Mouse (Mus musculus): ENCODE measurements at regions not wholly inside any gene's neighbourhood (a gene's known extent, or its start where the extent isn't known, plus 50 kb on each side); places are given as distances from the start of the nearest gene placed in this dataset.

GRCm38 (mm10) chr10:8016741-8017140, 60.7 kb upstream of the Tab2 start:
- Histone ChIP-seq H3K9ac (no peak overlapping the region), H3K4me3 (no peak overlapping the region), H3K4me1 (no peaks in the 10 kb centered on the region), H3K9me3 (no peaks in the 10 kb centered on the region), H3K36me3 (no peaks in the 10 kb centered on the region), H3K4me2 (replicated peaks) (no peak overlapping the region), H3K27me3 (no peaks in the 10 kb centered on the region), H3K27ac (no peak overlapping the region)
- 84% methylated on average over 2 of the region's 2 CpGs for WGBS
- ATAC-seq (ENCODE audit: insufficient number of reproducible peaks, insufficient read depth, low FRiP score, low TSS enrichment), result no peak

GRCm38 (mm10) chr10:8011744-8012143, 55.7 kb upstream of the Tab2 start:
- H3K27me3 ChIP-seq, result no peaks in the 10 kb centered on the region
- ATAC-seq (ENCODE audit: insufficient number of reproducible peaks, insufficient read depth, low FRiP score, low TSS enrichment), result no peak
- no peaks in the 10 kb centered on the region for H3K9me3 ChIP-seq
- H3K4me2 ChIP-seq (replicated peaks), result no peak overlapping the region
- WGBS, result 43% methylated on average over 4 of the region's 4 CpGs
- no peaks in the 10 kb centered on the region for H3K4me1 ChIP-seq
- H3K9ac ChIP-seq, result no peak overlapping the region
- H3K36me3 ChIP-seq, result no peaks in the 10 kb centered on the region
- H3K27ac ChIP-seq, result no peak overlapping the region
- no peak overlapping the region for H3K4me3 ChIP-seq

- H3K4me2 ChIP-seq (replicated peaks), result no peak overlapping the region
- H3K4me1 ChIP-seq, result no peaks in the 10 kb centered on the region
- H3K27ac ChIP-seq, result no peak overlapping the region
- no peak overlapping the region for H3K9ac ChIP-seq
- no peaks in the 10 kb centered on the region for H3K36me3 ChIP-seq
- no peaks in the 10 kb centered on the region for H3K9me3 ChIP-seq
- WGBS, result 87% methylated on average over 9 of the region's 9 CpGs
- ATAC-seq (ENCODE audit: insufficient number of reproducible peaks, insufficient read depth, low FRiP score, low TSS enrichment), result no peak
- H3K27me3 ChIP-seq, result no peaks in the 10 kb centered on the region
- H3K4me3 ChIP-seq, result no peak overlapping the region
Measured at GRCm38 (mm10) chr10:8011138-8011537, 55.1 kb upstream of the Tab2 start.

- H3K27ac ChIP-seq, result no peak overlapping the region
- 77% methylated on average over 1 of the region's 1 CpGs for WGBS
- no peak for ATAC-seq (ENCODE audit: insufficient number of reproducible peaks, insufficient read depth, low FRiP score, low TSS enrichment)
Measured at GRCm38 (mm10) chr10:8009855-8010254, 53.8 kb upstream of the Tab2 start.

GRCm38 (mm10) chr10:8007990-8008368, 51.9 kb upstream of the Tab2 start:
- H3K4me3 ChIP-seq, result no peak overlapping the region
- H3K4me2 ChIP-seq (replicated peaks), result no peak overlapping the region
- H3K9ac ChIP-seq, result no peak overlapping the region
- no peak for ATAC-seq (ENCODE audit: insufficient number of reproducible peaks, insufficient read depth, low FRiP score, low TSS enrichment)
- no peaks in the 10 kb centered on the region for H3K27me3 ChIP-seq
- H3K9me3 ChIP-seq, result no peaks in the 10 kb centered on the region
- WGBS, result 69% methylated on average over 3 of the region's 3 CpGs
- H3K4me1 ChIP-seq, result no peaks in the 10 kb centered on the region
- H3K36me3 ChIP-seq, result no peaks in the 10 kb centered on the region
- H3K27ac ChIP-seq, result no peak overlapping the region

More at GRCm38 (mm10) chr10:8009855-8010254, 53.8 kb upstream of the Tab2 start:
- H3K4me2 ChIP-seq (replicated peaks), result no peak overlapping the region
- no peaks in the 10 kb centered on the region for H3K36me3 ChIP-seq
- no peaks in the 10 kb centered on the region for H3K27me3 ChIP-seq
- H3K4me3 ChIP-seq, result no peak overlapping the region
- no peak overlapping the region for H3K9ac ChIP-seq
- H3K4me1 ChIP-seq, result no peaks in the 10 kb centered on the region
- no peaks in the 10 kb centered on the region for H3K9me3 ChIP-seq

- H3K27me3 ChIP-seq, result no peaks in the 10 kb centered on the region
- 74% methylated on average over 5 of the region's 5 CpGs for WGBS
- H3K4me3 ChIP-seq, result no peak overlapping the region
- H3K4me1 ChIP-seq, result no peaks in the 10 kb centered on the region
- H3K36me3 ChIP-seq, result no peaks in the 10 kb centered on the region
- no peaks in the 10 kb centered on the region for H3K9me3 ChIP-seq
- H3K9ac ChIP-seq, result no peak overlapping the region
- H3K27ac ChIP-seq, result no peak overlapping the region
- no peak overlapping the region for H3K4me2 ChIP-seq (replicated peaks)
- no peak for ATAC-seq (ENCODE audit: insufficient number of reproducible peaks, insufficient read depth, low FRiP score, low TSS enrichment)
Measured at GRCm38 (mm10) chr10:8007286-8007989, 51.4 kb upstream of the Tab2 start.

All from embryonic facial prominence, embryonic 12.5 days (tissue).